Mouse (Mus musculus): ENCODE measurements around the gene Ilvbl. TPM values are rescaled to one million over a fixed set of nuclear protein-coding genes. Genes with fewer than 3 reads are reported as not detected.
A peak's percentile ranks its signal among the peaks of the same experiment; 100 is the strongest.
"Not testable (repeated sequence)": the region's sequence is repeated elsewhere in the genome, so short reads cannot be mapped to it uniquely, and the experiment has no call there.

The Ilvbl gene
- 58.4 and 62.1 TPM in 2 replicates for total RNA-seq (2014; rRNA removed; ENCODE audit: low replicate concordance)
- 72.2 and 73.7 TPM in 2 replicates for polyA plus RNA-seq (2015; fragmentation: Nextera tagmentation; extraction: Ambion mirVana)

GRCm38 (mm10) chr10:78574250-78575104 is at the start of gene Ilvbl:
Gene Ilvbl (plus strand): TSS chr10:78574346.
- under 1% methylated on average over 51 of the region's 51 CpGs for WGBS
- ATAC-seq (ENCODE audit: insufficient read depth, low read depth) (peak; percentile 87), DNase-seq (ENCODE audit: low spot score) (peak; percentile 97)
- Histone ChIP-seq H3K27ac (ENCODE audit: low read depth) (peak within 1 kb of the TSS; percentile 98), H3K36me3 (replicated peaks; ENCODE audit: control insufficient read depth, insufficient read depth, low read length) (peaks cover 30% of the 10 kb centered on the region), H3K27me3 (ENCODE audit: control insufficient read depth, insufficient read depth, low read length) (no peaks in the 10 kb centered on the region), H3K4me2 (ENCODE audit: low read depth, low read length) (peak within 1 kb of the TSS; percentile 88), H3K9ac (replicated peaks; ENCODE audit: low read depth, low read length) (peak within 1 kb of the TSS; percentile 65), H3K9me3 (replicated peaks; ENCODE audit: control insufficient read depth, low read length) (no peaks in the 10 kb centered on the region), H3K4me1 (ENCODE audit: control insufficient read depth, insufficient read depth) (peaks cover 9% of the 10 kb centered on the region), H3K4me3 (ENCODE audit: low read depth, low read length) (peak within 1 kb of the TSS; percentile 75)
- peak; percentile 75; the same call in 1 of the 2 replicates for TF ChIP-seq EP300 (IDR thresholded peaks at IDR 0.05; ENCODE audit: low read depth)
- peak; percentile 19; the same call in 1 of the 2 replicates for TF ChIP-seq CTCF (IDR thresholded peaks at IDR 0.05; ENCODE audit: low read depth)

- not testable (repeated sequence) for H3K9me3 ChIP-seq (replicated peaks; ENCODE audit: control insufficient read depth, low read length); H3K9ac ChIP-seq (replicated peaks; ENCODE audit: low read depth, low read length); H3K4me3 ChIP-seq (ENCODE audit: low read depth, low read length); DNase-seq (ENCODE audit: low spot score); H3K27ac ChIP-seq (ENCODE audit: low read depth); H3K4me1 ChIP-seq (ENCODE audit: control insufficient read depth, insufficient read depth); H3K4me2 ChIP-seq (ENCODE audit: low read depth, low read length); H3K27me3 ChIP-seq (ENCODE audit: control insufficient read depth, insufficient read depth, low read length); H3K36me3 ChIP-seq (replicated peaks; ENCODE audit: control insufficient read depth, insufficient read depth, low read length); ATAC-seq (ENCODE audit: insufficient read depth, low read depth)
- 62% methylated on average over 3 of the region's 3 CpGs for WGBS
Observed at GRCm38 (mm10) chr10:78525071-78525470, 49.1 kb upstream of the Ilvbl start.

GRCm38 (mm10) chr10:78525511-78525910 is 48.6 kb upstream of the Ilvbl start:
- Histone ChIP-seq H3K4me2 (ENCODE audit: low read depth, low read length) (no peak overlapping the region), H3K27me3 (ENCODE audit: control insufficient read depth, insufficient read depth, low read length) (no peaks in the 10 kb centered on the region), H3K4me3 (ENCODE audit: low read depth, low read length) (no peak overlapping the region), H3K27ac (ENCODE audit: low read depth) (no peak overlapping the region), H3K36me3 (replicated peaks; ENCODE audit: control insufficient read depth, insufficient read depth, low read length) (no peaks in the 10 kb centered on the region), H3K4me1 (ENCODE audit: control insufficient read depth, insufficient read depth) (no peaks in the 10 kb centered on the region), H3K9me3 (replicated peaks; ENCODE audit: control insufficient read depth, low read length) (no peaks in the 10 kb centered on the region), H3K9ac (replicated peaks; ENCODE audit: low read depth, low read length) (no peak overlapping the region)
- no peak for DNase-seq (ENCODE audit: low spot score)
- 36% methylated on average over 4 of the region's 4 CpGs for WGBS
- no peak for TF ChIP-seq EP300 (IDR thresholded peaks at IDR 0.05; ENCODE audit: low read depth)
- no peak for TF ChIP-seq CTCF (IDR thresholded peaks at IDR 0.05; ENCODE audit: low read depth)
- no peak for ATAC-seq (ENCODE audit: insufficient read depth, low read depth)

- TF ChIP-seq CTCF (IDR thresholded peaks at IDR 0.05; ENCODE audit: low read depth) (peak; percentile 57), EP300 (IDR thresholded peaks at IDR 0.05; ENCODE audit: low read depth) (no peak)
- Histone ChIP-seq H3K36me3 (replicated peaks; ENCODE audit: control insufficient read depth, insufficient read depth, low read length) (no peaks in the 10 kb centered on the region), H3K9ac (replicated peaks; ENCODE audit: low read depth, low read length) (no peak overlapping the region), H3K4me1 (ENCODE audit: control insufficient read depth, insufficient read depth) (no peaks in the 10 kb centered on the region), H3K27me3 (ENCODE audit: control insufficient read depth, insufficient read depth, low read length) (no peaks in the 10 kb centered on the region), H3K4me2 (ENCODE audit: low read depth, low read length) (no peak overlapping the region), H3K27ac (ENCODE audit: low read depth) (no peak overlapping the region), H3K4me3 (ENCODE audit: low read depth, low read length) (no peak overlapping the region), H3K9me3 (replicated peaks; ENCODE audit: control insufficient read depth, low read length) (no peaks in the 10 kb centered on the region)
- WGBS, result 65% methylated on average over 2 of the region's 2 CpGs
- ATAC-seq (ENCODE audit: insufficient read depth, low read depth), result no peak
- peak; percentile 23 for DNase-seq (ENCODE audit: low spot score)
Observed at GRCm38 (mm10) chr10:78540943-78541342, 33.2 kb upstream of the Ilvbl start.

- H3K4me1 ChIP-seq (ENCODE audit: control insufficient read depth, insufficient read depth), result no peaks in the 10 kb centered on the region
- H3K36me3 ChIP-seq (replicated peaks; ENCODE audit: control insufficient read depth, insufficient read depth, low read length), result no peaks in the 10 kb centered on the region
- DNase-seq (ENCODE audit: low spot score) (no peak), ATAC-seq (ENCODE audit: insufficient read depth, low read depth) (no peak)
- H3K27ac ChIP-seq (ENCODE audit: low read depth), result no peak overlapping the region
- no peaks in the 10 kb centered on the region for H3K9me3 ChIP-seq (replicated peaks; ENCODE audit: control insufficient read depth, low read length)
- H3K4me3 ChIP-seq (ENCODE audit: low read depth, low read length), result no peak overlapping the region
- 64% methylated on average over 1 of the region's 1 CpGs for WGBS
- no peaks in the 10 kb centered on the region for H3K27me3 ChIP-seq (ENCODE audit: control insufficient read depth, insufficient read depth, low read length)
- H3K4me2 ChIP-seq (ENCODE audit: low read depth, low read length), result no peak overlapping the region
- no peak for TF ChIP-seq EP300 (IDR thresholded peaks at IDR 0.05; ENCODE audit: low read depth)
- no peak for TF ChIP-seq CTCF (IDR thresholded peaks at IDR 0.05; ENCODE audit: low read depth)
- no peak overlapping the region for H3K9ac ChIP-seq (replicated peaks; ENCODE audit: low read depth, low read length)
Observed at GRCm38 (mm10) chr10:78565070-78565469, 9.1 kb upstream of the Ilvbl start.

Data from heart, postnatal 0 days (tissue).